Mouse (Mus musculus): ENCODE measurements around the gene Mpig6b.
"Not testable (repeated sequence)": the region's sequence is repeated elsewhere in the genome, so short reads cannot be mapped to it uniquely, and the experiment has no call there.

The Mpig6b gene

GRCm38 (mm10) chr17:35033703-35034102, 32.3 kb downstream of the Mpig6b start:
- not testable (repeated sequence) for DNase-seq

- DNase-seq, result peak; percentile 79
These were observed 33.6 kb downstream of the Mpig6b start for GRCm38 (mm10) chr17:35032323-35032870.

GRCm38 (mm10) chr17:35031880-35032279, 34.1 kb downstream of the Mpig6b start:
- DNase-seq, result peak; percentile 88

GRCm38 (mm10) chr17:35031272-35031671, 34.7 kb downstream of the Mpig6b start:
- peak; percentile 87 for DNase-seq

GRCm38 (mm10) chr17:35029691-35030532, 36.1 kb downstream of the Mpig6b start:
- peak; percentile 89 for DNase-seq

GRCm38 (mm10) chr17:35028315-35028714, 37.7 kb downstream of the Mpig6b start:
- DNase-seq, result no peak

GRCm38 (mm10) chr17:35027277-35028068, 38.5 kb downstream of the Mpig6b start, which contains the start of gene Sapcd1:
Gene Sapcd1, minus strand, starts transcription at chr17:35028016.
- DNase-seq, result peak; percentile 92

GRCm38 (mm10) chr17:35026206-35026605, 39.8 kb downstream of the Mpig6b start:
- peak; percentile 88 for DNase-seq

GRCm38 (mm10) chr17:35024691-35025488, 41.1 kb downstream of the Mpig6b start:
- DNase-seq, result peak; percentile 94

GRCm38 (mm10) chr17:35024261-35024660, 41.7 kb downstream of the Mpig6b start:
- peak; percentile 89 for DNase-seq

- peak; percentile 95 for DNase-seq
These were observed 42.2 kb downstream of the Mpig6b start for GRCm38 (mm10) chr17:35023756-35024155.

- DNase-seq, result peak; percentile 92
These were observed 42.8 kb downstream of the Mpig6b start for GRCm38 (mm10) chr17:35023221-35023620.

GRCm38 (mm10) chr17:35022541-35023060, 43.4 kb downstream of the Mpig6b start:
- DNase-seq, result peak; percentile 91

- peak; percentile 97 for DNase-seq
These were observed 44.0 kb downstream of the Mpig6b start for GRCm38 (mm10) chr17:35021842-35022477.

- peak; percentile 99 for DNase-seq
These were observed 44.7 kb downstream of the Mpig6b start for GRCm38 (mm10) chr17:35021163-35021808.

GRCm38 (mm10) chr17:35020551-35020950, 45.4 kb downstream of the Mpig6b start:
- peak; percentile 91 for DNase-seq

GRCm38 (mm10) chr17:35019894-35020293, 46.1 kb downstream of the Mpig6b start:
- DNase-seq, result peak; percentile 92

- peak; percentile 87 for DNase-seq
These were observed 47.8 kb downstream of the Mpig6b start for GRCm38 (mm10) chr17:35018171-35018570.

GRCm38 (mm10) chr17:35017706-35018030, 48.3 kb downstream of the Mpig6b start:
- peak; percentile 89 for DNase-seq

GRCm38 (mm10) chr17:35016791-35017705, 48.9 kb downstream of the Mpig6b start:
- peak; percentile 88 for DNase-seq
